Mouse (Mus musculus): Measurements from ENCODE around the gene Dph2.

Gene Dph2

DNA sequence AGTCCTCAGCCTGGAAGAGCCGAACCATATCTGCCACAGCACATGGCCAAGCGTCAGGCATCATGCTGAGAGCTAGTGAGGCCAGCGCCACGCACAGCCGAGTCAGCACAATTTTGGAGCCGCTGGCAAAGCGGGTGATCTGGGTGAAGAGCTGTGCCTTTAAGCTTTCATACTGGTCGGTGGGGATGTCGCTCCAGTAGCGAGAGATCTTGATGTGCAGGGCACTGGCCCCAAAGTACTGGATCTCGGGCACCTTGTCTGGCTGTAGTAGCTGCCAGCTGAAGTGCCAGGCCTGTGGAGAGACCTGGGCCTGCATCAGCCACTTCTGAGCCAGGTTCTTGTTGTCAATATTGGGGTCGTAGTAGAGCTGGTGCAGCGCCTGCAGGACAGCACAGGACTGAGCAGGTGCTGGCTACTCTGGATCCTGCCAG is 20.3 kb upstream of the Dph2 start:
- DNase-seq (ENCODE audit: low spot score in 2 of 2): peak in 1 of 2 experiments; percentile 11

DNA sequence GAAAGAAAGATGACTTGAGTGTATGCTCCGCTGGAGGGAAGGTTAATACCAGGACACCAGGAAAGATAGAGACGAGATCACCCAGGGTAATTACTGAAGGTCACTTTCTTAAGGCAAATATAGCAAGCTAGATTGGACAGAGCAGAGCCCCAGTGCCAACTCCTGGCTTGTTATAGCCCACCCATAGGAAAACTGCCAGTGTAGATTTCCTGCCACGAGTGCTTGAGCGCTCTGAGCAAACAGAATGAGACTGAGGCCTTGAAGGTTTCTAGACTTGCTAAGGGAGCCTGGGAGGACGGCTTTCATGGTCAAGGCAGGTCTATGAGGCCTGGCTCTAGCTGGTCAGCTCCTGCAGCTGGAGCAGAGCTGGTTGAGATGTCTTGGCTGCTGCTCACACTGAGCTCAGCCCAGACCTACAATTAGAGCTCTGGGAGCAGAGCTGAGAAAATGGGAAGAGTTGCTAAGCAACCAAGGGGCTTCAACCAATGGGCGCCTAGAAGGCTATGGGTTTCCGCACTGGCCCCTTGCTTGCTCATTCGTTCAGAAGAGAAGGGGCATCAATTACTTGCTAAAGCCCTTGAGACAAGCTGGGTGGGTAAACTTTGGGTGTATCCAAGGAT is 17.1 kb upstream of the Dph2 start:
- DNase-seq (ENCODE audit: low spot score in 2 of 2): no peak

DNA sequence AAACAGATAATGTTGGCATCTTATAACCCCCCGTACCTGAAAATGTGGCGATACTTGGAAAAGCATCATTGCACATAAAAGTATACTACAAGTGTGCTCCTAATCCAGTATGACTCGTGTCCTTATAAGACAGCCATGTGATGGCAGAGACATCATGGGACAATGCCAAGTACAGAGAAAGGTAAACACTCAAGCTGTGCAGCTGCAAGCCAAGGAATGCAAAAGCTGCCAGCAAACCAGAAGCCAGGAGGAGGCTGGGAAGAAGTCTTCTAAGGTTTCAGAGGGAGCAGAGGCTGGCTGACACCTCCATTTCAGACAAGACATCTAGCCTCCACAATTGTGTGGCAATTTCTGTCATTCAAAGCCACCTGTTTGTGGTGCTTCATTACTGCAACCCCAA is 14.4 kb upstream of the Dph2 start:
- DNase-seq (ENCODE audit: low spot score in 2 of 2): no peak

DNA sequence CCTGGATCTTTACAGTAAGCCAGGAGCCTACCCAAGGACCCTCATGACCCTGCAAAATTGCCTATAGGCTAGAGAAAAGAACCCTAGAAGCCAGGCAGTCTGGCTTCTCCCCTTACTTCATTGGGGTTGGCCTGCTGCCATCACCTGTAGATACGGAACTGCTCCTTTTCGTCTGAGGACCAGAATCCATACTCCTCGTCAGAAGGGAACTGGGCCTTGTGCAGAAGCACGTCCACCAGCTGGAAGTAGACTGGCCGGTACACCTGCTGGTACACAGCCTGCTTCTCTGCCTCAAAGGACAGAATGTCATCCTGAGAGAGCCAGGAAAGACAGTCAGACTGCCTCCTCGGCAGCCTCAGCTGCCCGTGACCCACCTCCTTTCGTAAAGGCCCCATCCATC is 12.9 kb upstream of the Dph2 start:
- DNase-seq (ENCODE audit: low spot score in 2 of 2): no peak

DNA sequence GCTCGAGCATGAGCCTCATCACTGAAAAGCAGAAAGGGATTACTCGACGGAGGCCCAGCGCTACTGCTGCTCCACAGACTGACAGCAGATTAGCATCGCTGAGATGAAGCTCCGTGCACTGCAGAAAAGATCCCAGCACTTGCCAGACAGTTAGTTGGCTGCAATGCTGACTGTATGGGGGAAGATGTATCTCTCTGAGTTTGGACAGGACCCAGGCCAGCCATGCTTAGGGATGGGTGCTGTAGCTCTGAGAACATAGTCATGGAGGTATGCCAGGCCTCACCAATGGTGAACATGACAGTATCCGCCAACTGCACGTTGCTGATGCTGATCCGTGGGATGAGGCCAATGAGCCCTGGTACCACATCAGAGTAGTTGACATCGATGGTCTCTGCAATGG is 12.3 kb upstream of the Dph2 start:
- DNase-seq (ENCODE audit: low spot score in 2 of 2): no peak

DNA sequence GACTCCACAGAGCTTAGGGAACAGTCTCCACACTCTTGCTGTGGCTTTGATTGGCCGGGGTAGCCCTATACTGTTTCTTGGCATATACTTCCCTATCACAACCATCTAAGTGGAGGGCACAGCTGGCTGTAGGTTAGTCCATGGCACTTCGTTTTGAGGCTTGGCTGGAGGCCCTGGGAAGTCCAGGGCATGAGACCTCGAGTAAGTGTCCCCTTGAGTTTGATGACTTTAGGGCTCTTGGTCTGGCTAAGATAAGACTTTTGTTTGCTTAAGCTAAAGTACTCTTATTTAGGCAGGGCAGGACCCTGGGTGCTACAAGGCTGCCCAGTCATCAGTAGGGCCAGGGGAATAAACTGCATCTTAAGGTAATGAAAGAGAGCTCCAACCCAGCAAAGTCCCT is 6.3 kb upstream of the Dph2 start:
- DNase-seq (ENCODE audit: low spot score in 2 of 2): no peak

DNA sequence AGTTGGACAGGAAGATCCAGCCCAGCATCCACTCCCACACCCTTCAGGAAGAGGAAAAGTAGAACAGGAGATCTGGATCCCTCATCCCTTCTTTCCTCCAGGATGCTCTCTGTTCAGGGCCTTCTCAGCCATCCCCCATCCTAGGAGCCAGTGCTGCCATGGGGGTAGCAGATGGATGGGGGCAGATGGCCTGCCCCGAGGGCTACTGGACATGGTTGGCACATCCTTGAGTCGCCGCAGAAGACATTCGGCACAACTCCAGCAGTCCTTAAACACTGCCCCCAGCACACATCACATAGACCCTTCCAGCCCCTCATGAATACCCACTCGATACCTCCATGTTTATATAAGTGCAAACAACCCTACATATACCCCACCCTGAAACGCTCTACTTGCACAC is 4.2 kb upstream of the Dph2 start:
- DNase-seq (ENCODE audit: low spot score in 2 of 2): no peak

DNA sequence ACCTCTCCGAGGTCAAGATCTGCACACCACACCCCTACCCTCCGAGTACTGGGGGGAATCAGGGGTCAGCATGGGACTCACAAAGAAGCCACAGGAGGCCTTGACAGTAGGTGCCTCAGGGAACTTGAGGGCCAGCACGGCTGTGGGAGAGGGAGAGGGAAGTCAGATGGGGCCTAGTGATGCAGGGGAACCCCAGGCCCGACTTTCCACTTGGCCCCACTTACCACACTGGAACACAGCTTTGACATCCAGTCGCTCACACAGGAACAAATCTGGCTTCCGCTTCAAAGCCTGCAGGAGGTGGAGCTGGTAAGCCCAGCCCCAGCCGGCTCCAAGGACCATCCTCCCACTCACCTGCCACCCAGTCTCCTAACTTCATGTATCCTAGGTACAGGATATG is 3.5 kb upstream of the Dph2 start:
- DNase-seq (ENCODE audit: low spot score in 2 of 2): no peak

DNA sequence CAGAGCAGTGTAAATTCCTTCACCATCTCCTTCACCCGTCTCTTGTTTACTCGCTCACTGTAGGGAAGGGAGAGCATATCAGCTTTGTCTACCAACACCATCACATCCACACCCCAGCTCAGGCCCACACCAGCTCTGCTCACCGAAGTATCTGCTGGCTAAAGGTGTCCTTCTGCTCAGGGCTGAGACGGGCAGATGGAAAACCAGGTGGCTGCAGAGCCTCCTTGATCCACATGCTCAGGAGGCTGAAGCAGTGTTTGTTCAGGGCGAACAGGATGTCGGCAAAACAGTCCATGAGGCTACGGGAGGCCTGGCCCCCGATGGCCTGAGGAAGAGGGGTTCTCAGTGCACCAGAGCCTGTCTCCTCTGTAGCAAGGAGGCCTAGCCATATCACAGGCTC is 2.8 kb upstream of the Dph2 start:
- no peak for DNase-seq (ENCODE audit: low spot score in 2 of 2)

DNA sequence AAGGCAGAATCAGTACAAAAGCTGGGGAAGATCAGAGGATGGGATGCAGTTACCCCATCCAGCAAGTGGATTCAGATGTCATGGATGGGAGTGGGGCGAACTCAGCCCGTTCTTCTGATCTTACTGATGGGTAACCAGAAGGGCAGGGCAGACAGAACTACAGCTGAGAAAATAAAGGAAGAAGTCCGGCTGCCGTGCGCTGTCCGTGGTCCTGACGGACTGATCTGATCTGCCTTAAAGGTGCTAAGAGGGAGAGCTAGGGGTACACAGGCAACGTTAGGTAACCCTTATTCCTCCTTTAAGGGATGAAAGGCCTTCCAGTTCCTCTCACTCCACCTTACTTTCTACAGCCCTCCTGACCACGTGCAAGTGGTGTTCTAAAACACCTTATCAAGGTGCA is 1.5 kb upstream of the Dph2 start:
- peak; percentile 70 to 86 for DNase-seq (ENCODE audit: low spot score in 2 of 2)

DNA sequence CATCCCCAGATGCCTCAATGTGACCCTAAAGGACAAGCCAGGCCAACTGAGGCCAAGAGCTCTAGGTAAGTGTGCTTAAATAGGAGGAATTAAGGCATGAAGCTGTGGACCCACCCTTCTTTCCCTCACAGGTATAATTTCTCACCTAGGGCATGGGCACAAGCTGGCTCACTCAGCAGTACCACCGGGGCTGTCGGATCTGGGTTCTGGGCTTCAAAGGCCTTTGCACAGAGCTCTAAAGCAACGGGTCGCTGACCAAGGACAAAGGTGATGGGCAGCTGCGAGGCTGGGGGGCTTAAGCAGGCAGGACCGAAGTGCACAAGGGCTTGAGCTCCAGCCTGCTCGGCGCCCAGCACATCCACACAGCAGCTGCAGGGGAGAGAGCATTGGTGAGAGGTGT is 1.1 kb downstream of the Dph2 start:
- no peak for DNase-seq (ENCODE audit: low spot score in 2 of 2)

DNA sequence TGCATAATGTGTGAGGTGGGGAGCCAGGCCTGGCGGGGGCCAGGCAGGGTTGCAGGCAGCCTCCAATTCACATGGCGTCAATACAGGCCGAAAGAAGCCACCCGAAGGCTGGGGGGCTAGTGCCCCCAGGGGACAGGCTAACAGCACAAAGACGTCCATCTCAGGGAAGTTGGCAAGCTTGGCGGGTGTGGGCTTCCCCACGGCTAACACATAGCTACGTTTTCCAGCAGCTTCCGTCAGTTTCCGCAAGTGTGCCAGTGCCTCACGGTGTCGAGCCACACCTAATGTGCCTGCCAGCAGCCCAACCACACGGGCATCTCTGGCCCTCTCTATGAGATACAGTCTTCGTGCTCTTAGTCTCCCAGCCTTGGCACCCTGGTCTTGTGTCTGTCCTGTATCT is 1.8 kb downstream of the Dph2 start:
- DNase-seq (ENCODE audit: low spot score in 2 of 2): no peak

DNA sequence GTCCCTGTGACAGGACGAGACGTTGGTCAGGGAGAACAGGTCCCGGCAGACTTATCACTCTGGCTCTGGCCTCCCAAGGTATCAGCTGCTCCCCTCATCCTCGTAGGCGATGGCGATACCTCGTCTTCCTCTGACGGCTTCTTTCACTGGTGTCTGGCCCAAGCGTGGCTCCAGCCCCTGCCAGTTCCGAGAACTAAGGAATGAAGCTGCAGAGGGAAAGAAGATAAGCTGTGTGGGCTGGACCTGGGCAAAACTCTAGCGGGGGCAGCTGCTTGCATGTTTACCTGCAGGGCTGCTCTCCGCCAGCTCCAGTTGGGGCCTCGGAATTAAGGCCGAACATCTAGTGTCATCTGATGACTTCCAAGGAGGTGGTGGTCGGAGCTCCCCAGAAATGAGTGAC is 2.4 kb downstream of the Dph2 start:
- DNase-seq (ENCODE audit: low spot score in 2 of 2): no peak

DNA sequence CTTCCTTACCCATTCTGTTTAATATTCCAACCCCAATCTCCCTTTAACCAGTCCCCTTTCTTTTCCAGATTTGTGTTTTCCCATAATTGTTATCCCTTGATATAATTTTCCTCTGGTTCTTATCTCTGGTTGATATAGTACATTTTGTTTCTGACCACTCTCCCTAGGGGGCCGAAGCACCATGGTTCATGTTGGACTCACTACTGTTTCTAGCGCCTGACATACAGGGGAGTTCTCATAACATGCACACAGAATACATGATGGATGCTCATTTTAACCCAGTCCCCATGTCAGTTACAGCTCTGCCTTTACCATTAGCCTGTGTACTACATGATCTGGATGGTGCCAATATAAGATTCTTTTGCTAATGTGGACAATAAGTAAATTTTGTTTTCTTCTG is 3.9 kb downstream of the Dph2 start:
- DNase-seq (ENCODE audit: low spot score in 2 of 2): no peak

DNA sequence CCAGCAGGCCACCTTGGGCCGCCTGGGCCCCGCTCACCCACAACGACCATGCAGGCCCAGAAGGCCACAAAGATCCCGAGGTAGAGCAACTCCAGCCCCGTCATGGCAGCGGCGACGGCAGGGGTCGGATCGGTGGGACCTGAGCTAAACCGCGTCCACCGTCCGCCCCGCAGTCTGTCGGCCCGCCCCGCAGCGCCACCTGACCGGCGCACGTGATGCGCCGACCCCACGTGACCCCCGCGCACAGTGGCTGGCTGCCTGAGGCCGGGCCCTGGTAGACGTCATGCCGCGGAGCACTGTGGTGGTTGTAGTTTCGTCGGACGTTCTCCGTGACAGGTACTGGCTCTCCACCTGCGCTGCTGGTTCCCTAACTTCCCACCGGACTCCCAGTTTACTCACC is 4.7 kb downstream of the Dph2 start, which contains the start of gene Atp6v0b:
Gene Atp6v0b (minus strand): TSS at position 201 of the 400 bp plus-strand sequence.
- peak; percentile 93 to 96 for DNase-seq (ENCODE audit: low spot score in 2 of 2)

DNA sequence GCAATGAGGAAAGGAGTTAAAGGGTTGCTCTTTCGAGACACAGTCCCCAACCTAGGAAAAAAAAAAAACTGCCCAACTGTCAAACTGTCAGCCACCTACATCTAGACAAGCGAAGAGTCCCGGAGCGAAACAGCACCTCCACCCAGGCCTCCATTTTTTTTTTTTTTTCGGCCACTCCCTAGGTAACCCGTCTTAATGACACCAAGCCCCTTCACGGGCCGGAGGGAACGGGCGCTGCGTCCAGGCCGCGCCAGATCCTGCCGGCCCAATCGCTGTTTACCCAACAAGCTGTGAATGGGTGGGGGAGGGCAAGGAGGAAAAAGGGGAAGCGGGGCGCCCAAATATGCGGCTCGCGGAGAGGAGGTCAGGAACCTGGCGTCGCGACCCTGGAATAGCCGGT is 5.2 kb downstream of the Dph2 start:
- DNase-seq (ENCODE audit: low spot score in 2 of 2): peak in 1 of 2 experiments; percentile 39

DNA sequence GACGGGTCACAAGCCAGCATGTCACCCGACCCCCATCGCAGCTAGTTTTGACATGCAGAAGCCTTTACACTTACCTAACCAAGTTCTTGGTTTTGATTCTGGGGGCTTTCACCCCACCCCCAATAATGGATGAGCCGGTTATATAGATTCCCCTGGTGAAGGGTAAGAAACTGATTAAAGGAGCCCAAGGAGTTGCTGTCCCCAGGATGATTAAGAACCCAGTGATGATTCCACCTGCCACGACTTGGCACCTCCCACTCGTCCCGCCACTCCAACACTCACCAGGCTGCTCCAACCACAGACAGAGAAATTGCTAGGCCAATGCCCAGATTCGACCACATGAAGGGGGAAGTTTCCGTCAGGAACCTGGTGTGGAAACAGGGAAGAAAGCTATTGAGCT is 5.8 kb downstream of the Dph2 start:
- DNase-seq (ENCODE audit: low spot score in 2 of 2): no peak

DNA sequence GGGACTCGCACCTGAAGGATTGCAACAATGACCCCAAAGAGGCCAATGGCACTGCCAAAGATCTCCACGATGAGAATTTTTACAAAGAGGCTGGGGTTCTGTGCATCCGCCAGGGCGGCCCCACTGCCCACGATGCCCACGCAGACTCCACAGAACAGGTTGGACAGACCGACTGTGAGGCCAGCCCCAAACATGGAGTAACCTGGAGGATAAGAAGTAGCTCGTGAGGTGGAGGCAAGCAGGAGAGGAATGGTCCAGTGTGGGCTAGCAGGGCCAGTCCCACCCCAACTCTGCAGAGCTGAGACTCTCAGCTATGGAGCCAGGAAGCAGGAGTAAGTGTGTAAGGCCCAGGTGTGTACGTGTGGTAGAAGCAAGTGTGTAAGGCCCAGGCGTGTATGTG is 6.7 kb downstream of the Dph2 start:
- DNase-seq (ENCODE audit: low spot score in 2 of 2): no peak

DNA sequence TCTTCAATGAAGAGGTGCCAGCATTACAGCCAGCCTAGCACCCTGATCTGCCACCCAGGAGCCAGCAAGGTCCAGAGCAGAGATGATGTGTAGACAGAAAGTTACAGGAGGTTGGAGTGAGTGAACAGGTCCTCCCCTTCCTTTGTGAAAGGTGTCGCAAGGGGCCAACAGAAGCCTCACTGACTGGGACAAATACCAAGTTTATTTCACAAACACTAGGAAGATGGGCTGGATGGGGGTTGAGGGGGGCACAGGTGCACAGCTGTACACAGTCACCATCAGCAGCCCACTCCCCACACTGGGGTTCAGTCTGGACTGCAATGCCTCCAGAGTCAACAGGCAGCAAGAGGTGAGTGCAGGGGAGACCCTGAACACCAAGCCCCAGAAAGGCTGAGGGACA is 7.7 kb downstream of the Dph2 start:
- no peak for DNase-seq (ENCODE audit: low spot score in 2 of 2)

DNA sequence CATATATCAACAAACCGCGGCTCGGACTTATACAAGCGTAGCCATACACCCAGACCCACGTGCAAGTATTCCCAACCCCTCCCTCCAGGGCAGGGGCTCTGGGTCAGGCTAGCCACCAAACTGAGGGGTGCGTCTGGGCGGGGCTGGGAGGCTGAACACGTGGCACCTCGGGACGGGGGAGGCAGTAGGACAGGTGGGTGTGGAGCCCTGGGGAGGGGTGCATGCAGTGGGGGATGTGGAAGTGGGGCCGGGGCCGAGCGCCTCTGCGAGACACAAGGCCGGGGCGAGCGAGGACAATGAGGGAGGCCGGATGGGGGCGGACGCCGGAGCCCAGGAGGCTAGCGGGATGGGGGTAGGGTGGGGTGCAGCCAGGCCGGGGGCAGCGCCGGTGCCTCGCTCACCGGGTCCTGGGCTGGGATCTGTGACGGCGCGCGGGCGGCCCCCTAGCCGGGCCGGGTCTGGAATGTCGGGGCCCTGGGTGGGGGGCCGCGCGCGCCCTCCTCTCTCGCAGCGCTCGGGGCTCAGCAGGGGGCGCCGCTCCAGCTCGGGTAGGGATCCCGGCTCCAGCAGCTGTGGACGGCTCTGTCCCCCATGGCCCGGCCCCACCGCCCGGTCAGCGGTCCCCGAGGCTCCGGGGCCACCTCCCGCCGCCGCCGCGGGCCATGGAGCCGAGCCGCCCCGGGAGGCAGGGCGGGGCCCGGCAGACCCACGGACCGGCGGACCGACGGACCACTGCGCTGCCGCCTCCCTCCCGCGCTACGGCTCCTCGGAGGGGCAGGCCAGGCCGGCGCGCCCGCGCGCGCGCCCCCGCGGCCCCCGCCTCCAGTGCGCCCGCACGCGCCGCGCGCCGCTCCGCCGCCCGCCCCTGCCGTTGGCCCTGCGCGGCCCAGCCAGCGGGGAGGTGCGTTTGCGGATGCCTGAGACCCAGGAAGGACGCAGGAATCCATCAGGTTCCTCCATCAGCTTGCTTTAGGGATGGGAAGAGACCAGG is 8.8 kb downstream of the Dph2 start, which contains the start of gene B4galt2:
Gene B4galt2 (minus strand): TSS at position 787 of the 991 bp plus-strand sequence.
- DNase-seq (ENCODE audit: low spot score in 2 of 2): no peak

DNA sequence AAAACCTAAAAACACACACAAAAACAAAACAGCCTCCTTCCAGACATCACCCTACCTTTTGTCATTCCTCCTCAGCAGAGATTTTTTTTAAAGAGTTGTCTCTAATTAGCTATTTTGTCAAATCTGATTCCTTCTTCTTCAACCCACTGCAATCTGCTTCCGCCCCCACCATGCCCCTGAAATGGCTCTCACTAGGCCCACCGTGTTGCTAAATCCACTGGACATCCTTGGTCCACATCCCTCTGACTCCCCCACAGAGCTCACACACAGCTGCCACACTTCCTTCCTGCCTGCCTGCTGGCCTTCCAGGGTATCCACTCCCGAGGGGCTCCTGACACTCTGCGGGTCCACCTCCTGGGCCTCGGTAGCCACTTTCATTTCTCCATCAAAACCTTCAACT is 13.1 kb downstream of the Dph2 start:
- no peak for DNase-seq (ENCODE audit: low spot score in 2 of 2)

DNA sequence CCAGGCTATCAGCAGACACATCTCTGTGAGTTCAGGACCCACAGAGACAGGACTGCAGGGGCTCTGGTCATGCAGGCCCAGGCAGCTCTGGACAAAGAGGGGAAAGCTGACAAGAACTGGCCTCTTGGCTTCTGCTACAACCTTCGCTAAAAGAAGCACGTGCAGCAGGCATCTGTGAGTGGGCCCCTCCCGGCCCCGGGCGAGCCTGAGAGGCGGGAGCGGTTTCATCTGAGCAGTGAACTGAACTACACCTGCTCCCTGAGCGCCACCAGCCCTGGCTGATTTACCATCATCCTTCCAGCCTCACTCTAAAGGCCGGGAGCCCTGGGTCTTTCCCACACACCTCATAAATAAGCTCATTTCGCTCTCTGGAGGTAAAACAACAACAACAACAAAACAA is 13.5 kb downstream of the Dph2 start:
- DNase-seq (ENCODE audit: low spot score in 2 of 2): no peak

DNA sequence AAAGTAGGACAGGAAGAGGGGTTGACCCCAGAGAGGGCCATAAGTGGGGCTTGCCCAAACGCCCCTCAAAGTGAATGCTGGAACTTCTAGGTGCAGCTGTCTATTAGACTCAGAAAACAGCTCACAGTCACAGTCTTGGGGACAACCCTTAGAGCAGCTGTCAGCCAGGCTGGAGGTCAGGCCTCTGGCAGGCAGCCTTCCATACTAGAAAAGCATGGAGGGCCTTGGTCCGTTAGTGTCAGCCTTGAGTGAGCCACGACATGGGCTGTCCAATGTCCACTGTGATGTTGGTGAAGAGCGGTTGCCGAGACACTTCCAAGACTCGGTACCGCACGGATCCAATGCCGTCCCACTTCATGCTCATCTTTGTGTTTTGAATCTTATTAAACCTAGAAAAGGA is 18.2 kb downstream of the Dph2 start:
- no peak for DNase-seq (ENCODE audit: low spot score in 2 of 2)
